Mouse (Mus musculus): ENCODE data around the gene Bcl2. TPM values are rescaled to one million over a fixed set of nuclear protein-coding genes. Genes with fewer than 3 reads are reported as not detected.

The Bcl2 gene
- total and polyA plus RNA-seq, 2 experiments from 2014 or later = 9.8 to 13.1 TPM

GRCm38 (mm10) chr1:106715111-106716083 lies 1.3 kb upstream of the Bcl2 start:
- TF ChIP-seq CTCF (IDR thresholded peaks at IDR 0.05; ENCODE audit: low read depth) = no peak
- ATAC-seq (no peak), DNase-seq (ENCODE audit: low spot score) (no peak)
- no peaks in the 10 kb centered on the region for H3K36me3 ChIP-seq (ENCODE audit: insufficient read depth, low read length)
- no peaks in the 10 kb centered on the region for H3K9me3 ChIP-seq (ENCODE audit: low read length)
- no peaks in the 10 kb centered on the region for H3K27me3 ChIP-seq (ENCODE audit: insufficient read depth, low read length)
- H3K4me2 ChIP-seq (ENCODE audit: low read depth, low read length) = no peak overlapping the region
- H3K4me1 ChIP-seq (ENCODE audit: insufficient read depth, low read length) = peaks cover 8% of the 10 kb centered on the region; the same call in 1 of the 2 replicates
- no peak overlapping the region for H3K9ac ChIP-seq (replicated peaks; ENCODE audit: low read length)
- no peak overlapping the region for H3K27ac ChIP-seq
- no peak overlapping the region for H3K4me3 ChIP-seq (ENCODE audit: low read length)
- WGBS = 87% methylated on average over 13 of the region's 13 CpGs

GRCm38 (mm10) chr1:106714530-106714981 lies 482 bp upstream of the Bcl2 start:
- Histone ChIP-seq H3K27me3 (ENCODE audit: insufficient read depth, low read length) (no peaks in the 10 kb centered on the region), H3K9ac (replicated peaks; ENCODE audit: low read length) (peak overlapping the region; percentile 91), H3K4me1 (ENCODE audit: insufficient read depth, low read length) (peaks cover 10% of the 10 kb centered on the region; the same call in 1 of the 2 replicates), H3K27ac (peak overlapping the region; percentile 83), H3K4me3 (ENCODE audit: low read length) (peak overlapping the region; percentile 79), H3K4me2 (ENCODE audit: low read depth, low read length) (peak overlapping the region; percentile 82), H3K9me3 (ENCODE audit: low read length) (no peaks in the 10 kb centered on the region), H3K36me3 (ENCODE audit: insufficient read depth, low read length) (no peaks in the 10 kb centered on the region)
- no peak for TF ChIP-seq CTCF (IDR thresholded peaks at IDR 0.05; ENCODE audit: low read depth)
- peak; percentile 75; the same call in 1 of the 2 replicates for ATAC-seq
- DNase-seq (ENCODE audit: low spot score) = peak; percentile 54
- 3% methylated on average over 17 of the region's 21 CpGs for WGBS

- H3K9me3 ChIP-seq (ENCODE audit: low read length) = no peaks in the 10 kb centered on the region
- ATAC-seq = peak; percentile 24
These were observed 1.7 kb downstream of the Bcl2 start for GRCm38 (mm10) chr1:106712330-106712729.

GRCm38 (mm10) chr1:106711356-106712125 lies 2.5 kb downstream of the Bcl2 start:
- DNase-seq (ENCODE audit: low spot score) (peak; percentile 38), ATAC-seq (no peak)
- Histone ChIP-seq H3K36me3 (ENCODE audit: insufficient read depth, low read length) (no peaks in the 10 kb centered on the region), H3K9ac (replicated peaks; ENCODE audit: low read length) (peak overlapping the region; percentile 91), H3K9me3 (ENCODE audit: low read length) (no peaks in the 10 kb centered on the region), H3K27me3 (ENCODE audit: insufficient read depth, low read length) (no peaks in the 10 kb centered on the region), H3K4me3 (ENCODE audit: low read length) (peak overlapping the region; percentile 79), H3K4me1 (ENCODE audit: insufficient read depth, low read length) (peaks cover 23% of the 10 kb centered on the region; the same call in 1 of the 2 replicates), H3K4me2 (ENCODE audit: low read depth, low read length) (peak overlapping the region; percentile 82), H3K27ac (peak overlapping the region; percentile 56; the same call in 1 of the 2 replicates)
- TF ChIP-seq CTCF (IDR thresholded peaks at IDR 0.05; ENCODE audit: low read depth) = peak; percentile 49
- 41% methylated on average over 12 of the region's 12 CpGs for WGBS

More at GRCm38 (mm10) chr1:106712330-106712729, 1.7 kb downstream of the Bcl2 start:
- peak overlapping the region; percentile 91 for H3K9ac ChIP-seq (replicated peaks; ENCODE audit: low read length)
- H3K4me2 ChIP-seq (ENCODE audit: low read depth, low read length) = peak overlapping the region; percentile 82
- no peaks in the 10 kb centered on the region for H3K36me3 ChIP-seq (ENCODE audit: insufficient read depth, low read length)
- peak; percentile 95 for TF ChIP-seq CTCF (IDR thresholded peaks at IDR 0.05; ENCODE audit: low read depth)
- 6% methylated on average over 22 of the region's 22 CpGs for WGBS
- peak overlapping the region; percentile 79 for H3K4me3 ChIP-seq (ENCODE audit: low read length)
- peak overlapping the region; percentile 56; the same call in 1 of the 2 replicates for H3K27ac ChIP-seq
- H3K27me3 ChIP-seq (ENCODE audit: insufficient read depth, low read length) = no peaks in the 10 kb centered on the region
- DNase-seq (ENCODE audit: low spot score) = peak; percentile 79
- H3K4me1 ChIP-seq (ENCODE audit: insufficient read depth, low read length) = peaks cover 23% of the 10 kb centered on the region; the same call in 1 of the 2 replicates

GRCm38 (mm10) chr1:106710202-106710601 lies 3.9 kb downstream of the Bcl2 start:
- Histone ChIP-seq H3K4me2 (ENCODE audit: low read depth, low read length) (peak overlapping the region; percentile 82), H3K9ac (replicated peaks; ENCODE audit: low read length) (no peak overlapping the region), H3K36me3 (ENCODE audit: insufficient read depth, low read length) (no peaks in the 10 kb centered on the region), H3K9me3 (ENCODE audit: low read length) (no peaks in the 10 kb centered on the region), H3K27me3 (ENCODE audit: insufficient read depth, low read length) (no peaks in the 10 kb centered on the region), H3K4me1 (ENCODE audit: insufficient read depth, low read length) (peaks cover 23% of the 10 kb centered on the region; the same call in 1 of the 2 replicates), H3K4me3 (ENCODE audit: low read length) (peak overlapping the region; percentile 23), H3K27ac (no peak overlapping the region)
- no peak for TF ChIP-seq CTCF (IDR thresholded peaks at IDR 0.05; ENCODE audit: low read depth)
- 61% methylated on average over 7 of the region's 7 CpGs for WGBS
- ATAC-seq = no peak
- no peak for DNase-seq (ENCODE audit: low spot score)

Data from hindbrain, postnatal 0 days (tissue).